Mouse (Mus musculus): ENCODE data around the gene Dgat2.
A peak's percentile ranks its signal among the peaks of the same experiment; 100 is the strongest.

Dgat2 gene

DNA sequence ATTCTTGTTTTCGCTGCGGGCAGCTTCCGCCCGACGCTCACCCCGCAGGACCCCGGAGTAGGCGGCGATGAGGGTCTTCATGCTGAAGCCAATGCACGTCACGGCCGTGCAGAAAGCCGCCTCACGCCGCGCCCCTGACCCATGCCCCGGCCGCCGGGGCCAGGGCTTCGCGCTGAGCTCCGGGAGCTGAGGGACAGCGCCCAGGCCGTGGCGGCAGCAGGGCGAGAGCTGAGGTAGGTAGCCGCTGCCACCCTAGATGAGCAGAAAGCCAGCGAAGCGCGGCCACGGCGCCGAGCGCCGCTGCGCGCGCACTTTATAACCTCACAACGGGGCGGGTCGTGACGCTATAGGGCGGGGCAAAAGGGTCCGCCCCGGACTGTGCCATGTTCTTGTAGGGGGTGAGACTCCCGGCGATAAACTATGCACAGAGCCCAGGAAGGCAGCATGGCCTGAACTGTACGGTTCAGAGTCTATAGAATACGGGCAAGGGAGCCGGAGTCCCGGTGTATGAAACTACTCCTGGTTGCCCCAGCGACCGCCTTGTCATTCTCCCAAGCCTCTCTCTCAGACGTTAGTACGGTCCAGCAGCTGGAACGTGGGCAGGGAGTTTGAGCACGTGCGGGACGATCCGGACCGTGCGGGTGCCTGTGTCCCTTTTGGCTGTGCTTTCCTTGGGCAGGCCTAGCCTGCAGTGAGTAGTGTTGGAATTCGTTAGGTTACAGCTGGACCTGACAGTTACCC lies at the start of gene Dgat2:
Dgat2 (minus strand) TSS at position 288 of the 741 bp plus-strand sequence.
- peak; percentile 90 for DNase-seq

DNA sequence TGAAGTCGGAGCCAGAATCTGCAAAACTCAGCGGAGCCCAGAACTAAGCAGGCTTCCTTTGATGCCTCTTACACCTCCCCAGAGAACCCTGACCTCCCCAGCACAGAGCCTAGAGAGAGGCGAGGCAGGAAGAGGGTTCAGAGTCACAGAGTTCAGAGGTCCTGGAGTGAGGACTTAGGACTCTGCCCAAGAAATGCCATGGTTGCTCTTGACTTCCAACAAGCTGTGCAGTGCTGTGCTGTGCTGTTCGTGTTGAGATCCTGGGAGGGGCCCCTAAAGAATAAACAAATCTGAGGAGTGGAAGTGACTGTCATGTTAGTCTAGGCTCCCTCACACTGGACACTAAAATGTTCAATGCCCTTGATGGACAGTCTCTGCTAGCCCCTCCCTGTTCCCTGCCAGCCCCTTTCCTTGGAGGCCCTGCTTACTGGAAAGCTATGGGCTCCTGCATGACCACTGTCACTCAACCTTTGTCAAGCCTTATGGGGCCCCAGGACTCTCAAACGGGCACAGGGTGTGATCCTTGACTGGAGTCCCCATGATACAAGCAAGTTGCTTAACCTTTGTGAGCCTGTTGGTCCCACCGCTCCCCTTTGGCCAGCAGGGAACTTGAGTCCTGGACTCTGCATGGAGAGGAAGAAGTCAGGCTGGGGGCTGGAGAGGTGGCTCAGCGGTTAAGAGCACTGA lies 47.7 kb upstream of the Dgat2 start:
- no peak for DNase-seq

DNA sequence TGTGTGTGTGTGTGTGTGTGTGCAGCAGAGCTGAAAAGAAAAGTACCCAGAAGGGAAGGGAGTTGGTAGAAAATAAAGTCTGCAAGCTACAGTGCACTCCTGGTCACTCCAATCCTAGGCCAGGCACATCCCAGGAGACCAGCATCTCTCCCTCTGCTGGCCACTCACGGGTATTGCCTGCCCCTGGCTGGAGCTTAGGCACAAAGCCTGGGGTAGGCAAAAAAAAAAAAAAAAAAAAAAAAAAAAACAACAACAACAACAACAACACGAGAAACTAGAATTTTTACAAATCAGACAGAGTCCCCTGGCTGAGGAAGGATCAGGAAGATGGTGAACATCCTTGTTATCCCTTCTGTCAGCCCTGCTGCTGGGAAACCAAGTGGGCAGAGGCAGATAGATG lies 46.9 kb upstream of the Dgat2 start:
- no peak for DNase-seq

DNA sequence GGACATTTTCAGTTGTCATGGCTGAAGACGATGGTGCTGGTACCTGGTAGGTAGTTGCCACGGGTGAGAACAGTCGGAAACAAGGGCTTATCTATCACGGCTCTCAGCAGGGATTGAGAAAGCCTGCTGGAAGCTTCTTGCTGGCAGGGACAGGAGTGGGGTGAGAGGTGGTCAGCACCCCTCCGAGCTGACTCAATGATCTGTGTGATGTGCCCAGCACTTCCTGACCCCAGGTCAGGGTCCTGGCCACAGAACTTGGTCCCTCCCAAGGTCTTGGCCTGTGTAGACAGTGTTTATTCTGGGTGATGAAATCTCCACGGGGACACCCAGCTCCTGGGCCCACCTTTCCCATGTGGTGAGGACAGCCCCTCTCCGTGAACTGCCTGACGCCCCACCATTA lies 46.3 kb upstream of the Dgat2 start:
- DNase-seq: no peak

DNA sequence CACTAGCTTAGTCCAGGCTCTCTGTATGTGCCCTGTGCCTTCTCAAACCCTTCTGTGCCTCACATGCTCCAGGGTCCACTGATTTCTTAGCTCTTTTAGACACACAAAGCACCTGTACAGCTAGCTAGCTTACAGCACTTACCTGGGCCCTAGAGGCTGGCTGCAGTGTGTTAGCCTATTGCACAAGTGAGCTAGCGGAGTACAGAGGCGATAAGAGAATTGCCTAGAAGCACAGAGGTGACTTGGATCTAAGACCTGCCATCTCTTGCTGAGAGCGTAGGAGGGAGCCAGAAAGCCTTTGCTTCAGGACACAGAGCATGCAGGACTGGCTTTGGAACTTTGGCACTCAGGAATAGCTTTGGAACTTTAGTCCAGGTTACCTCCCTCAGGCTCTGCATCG lies 44.7 kb upstream of the Dgat2 start:
- DNase-seq: no peak

DNA sequence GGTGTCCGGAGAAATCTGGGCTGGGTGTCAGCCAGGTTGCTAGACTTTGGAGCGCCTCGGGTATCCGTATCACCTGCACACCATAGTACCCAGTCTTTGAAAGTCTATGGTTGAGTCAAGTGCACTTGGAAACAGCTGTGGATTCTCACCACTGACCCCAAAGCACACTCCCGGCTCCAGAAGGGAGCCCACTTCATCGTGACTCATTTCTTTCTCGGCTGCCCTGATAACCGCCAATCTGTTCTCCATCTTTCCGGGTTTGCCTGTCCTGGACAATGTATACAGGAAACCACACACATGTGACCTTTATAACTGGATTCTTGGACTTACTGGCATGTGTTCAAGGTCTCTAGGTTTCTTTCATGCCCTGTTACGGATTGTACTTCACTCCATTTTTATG lies 44.1 kb upstream of the Dgat2 start:
- DNase-seq: no peak

DNA sequence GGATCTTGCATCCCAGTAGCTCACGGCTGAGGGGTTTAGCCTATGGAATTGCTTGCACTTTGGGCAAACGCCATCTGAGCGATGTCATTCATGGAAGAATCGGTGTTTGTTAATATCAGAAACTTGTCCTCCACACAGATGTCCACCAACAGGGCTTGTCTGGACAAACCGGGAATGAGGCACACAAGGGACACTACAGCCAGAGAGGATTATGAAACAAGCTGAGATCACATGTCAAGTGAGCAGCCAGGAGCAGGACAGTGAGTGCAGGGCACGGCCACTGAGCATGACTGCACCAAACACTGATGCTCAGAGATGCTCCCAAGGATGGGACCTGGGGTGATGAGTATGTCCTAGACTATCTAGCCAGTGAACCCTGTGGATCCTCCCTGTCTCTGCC lies 42.9 kb upstream of the Dgat2 start:
- DNase-seq: no peak

DNA sequence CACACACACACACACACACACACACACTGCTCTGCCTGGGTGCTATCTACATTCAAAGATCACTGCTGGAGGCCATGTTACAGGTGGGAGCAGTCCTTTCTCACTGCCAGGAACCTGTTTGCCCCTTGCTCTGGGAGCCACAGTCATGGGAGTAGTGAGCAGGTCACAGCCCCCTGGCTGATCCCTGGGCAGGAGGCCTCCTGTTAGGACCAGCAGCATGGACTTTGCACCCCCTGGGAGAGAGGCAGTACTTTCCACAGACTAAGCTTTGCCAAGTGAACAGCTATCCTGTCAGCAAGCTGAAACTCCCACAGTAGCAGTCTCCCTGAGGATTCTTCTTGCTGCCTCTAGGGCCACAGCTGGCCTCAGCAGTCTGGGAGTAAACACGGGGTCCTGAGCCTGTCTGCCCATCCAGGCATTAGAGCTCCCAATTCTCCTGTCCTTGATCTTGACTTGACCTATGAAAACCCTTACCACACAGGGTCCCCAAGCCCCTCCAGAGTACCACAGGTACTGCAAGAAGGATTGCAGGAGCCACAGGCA lies 42.2 kb upstream of the Dgat2 start:
- no peak for DNase-seq

DNA sequence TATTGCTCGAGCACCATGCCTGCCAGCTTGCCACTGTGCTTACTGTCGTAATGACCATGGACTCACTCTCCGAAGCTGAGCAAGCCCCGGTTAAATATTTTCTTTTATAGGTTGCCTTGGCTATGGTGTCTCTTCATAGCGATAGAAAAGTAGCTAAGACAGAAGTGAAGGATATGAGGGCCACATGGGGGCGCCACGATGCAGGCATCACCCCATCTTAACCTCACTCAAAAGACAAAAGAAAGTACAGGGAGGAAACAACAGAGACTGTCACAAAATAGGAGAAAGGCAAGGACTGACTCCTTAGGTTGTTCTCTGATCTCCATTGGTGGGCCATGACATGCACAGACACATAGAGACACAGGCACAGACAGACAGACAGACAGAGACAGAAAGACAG lies 41.7 kb upstream of the Dgat2 start:
- DNase-seq: no peak

DNA sequence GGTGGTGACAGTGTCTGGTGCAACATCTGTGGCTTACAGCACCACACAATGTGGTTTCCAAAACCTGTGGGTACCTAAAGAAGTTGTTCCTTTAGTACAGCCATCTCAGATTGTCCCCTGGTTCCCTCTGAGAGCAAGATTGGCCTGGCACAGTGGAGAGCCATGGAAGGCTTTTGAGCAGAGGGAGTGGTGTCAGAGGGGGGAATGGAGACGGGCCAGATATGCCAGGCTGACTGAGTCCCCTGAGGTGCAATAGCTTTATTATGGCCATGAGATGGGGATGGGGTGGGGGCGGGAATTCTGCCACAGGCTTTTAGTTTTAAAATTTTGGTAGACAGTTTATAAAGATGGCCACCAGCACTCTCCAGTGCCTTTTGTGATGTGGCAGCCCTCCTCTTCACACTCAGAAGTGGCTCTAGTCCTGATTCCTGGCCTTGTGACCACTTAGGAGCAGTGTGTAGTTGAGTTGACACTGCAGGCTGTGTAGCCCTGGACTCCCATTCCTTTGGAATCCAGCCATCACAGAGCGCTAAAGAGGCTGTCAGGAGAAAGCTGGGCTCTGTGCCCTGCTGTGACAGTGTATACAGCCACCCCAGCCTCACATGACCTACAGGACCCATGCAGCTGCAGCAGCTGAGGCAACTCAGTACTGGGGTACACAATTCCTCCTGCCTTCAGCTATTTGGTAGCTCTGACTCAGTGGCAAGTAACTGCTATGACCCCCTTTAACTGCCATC lies 35.0 kb upstream of the Dgat2 start:
- peak; percentile 89 for DNase-seq

DNA sequence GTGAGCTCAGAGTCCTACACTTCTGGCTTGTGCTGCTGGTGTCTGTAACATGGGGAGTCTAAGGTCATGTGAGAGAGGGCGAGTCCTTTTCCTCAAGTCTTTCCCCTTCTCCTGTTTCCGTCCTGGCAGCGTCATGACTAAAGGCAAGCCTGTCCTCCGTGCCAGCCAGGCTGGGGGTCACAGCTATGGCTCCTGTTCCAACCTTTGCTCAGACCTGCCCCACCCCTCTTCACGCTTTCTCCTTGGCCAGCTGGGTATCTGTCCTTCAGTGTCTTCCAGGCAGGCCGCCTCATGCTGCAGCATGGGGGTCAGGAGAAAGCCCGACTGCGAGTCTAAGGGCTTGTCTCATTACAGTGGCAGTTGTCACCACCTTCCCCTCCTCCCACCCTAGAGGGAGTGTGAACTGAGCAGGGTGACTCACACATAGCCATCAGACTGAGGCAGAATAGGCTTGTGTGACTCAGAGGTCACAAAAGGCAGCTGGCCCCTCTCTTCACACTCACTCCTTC lies 32.9 kb upstream of the Dgat2 start:
- peak; percentile 47 for DNase-seq

DNA sequence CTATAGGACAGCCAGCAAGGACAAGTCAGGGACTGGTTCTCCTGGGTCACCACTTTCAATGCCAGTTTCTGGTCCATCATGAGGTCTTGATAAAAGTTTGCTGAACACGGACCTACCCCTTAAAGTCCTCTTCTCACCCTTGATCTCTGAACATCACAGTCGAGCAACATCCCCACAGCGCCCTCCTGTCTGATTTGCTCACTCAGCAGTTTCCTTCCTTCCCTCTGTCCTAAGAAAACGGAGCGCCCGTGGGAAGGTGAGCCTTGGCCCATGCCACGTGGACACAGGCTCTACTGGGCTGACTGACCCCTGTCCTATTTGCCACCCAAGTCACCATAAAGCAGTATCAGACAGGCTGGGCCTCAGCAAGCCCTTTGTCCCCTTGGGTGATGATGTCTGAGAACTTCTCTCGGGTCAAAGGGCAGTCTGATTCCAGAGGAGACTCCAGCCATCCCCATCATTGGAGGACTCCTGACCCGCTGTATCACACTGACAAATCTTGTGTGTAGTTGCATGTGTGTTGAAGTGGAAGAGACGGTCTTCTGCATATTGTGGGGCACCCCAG lies 32.2 kb upstream of the Dgat2 start:
- no peak for DNase-seq

DNA sequence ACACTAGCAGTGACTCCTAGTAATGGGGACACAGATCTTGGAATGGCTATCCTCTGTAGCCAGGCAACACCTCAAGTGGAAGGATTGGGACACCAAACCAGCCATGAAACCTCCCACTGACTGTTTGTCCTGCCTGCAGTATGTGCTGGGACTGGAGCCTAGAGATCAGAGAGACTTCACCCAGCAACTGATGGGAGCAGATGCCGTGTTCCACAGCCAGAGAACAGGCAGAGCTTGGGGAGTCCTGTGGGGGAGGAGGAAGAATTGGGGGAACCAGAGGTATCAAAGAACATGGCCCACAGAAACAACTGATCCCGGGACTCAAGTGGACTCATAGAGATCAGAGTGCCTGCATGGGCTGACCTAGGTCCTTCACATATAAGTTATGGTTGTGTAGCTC lies 31.2 kb upstream of the Dgat2 start:
- DNase-seq: peak; percentile 55

DNA sequence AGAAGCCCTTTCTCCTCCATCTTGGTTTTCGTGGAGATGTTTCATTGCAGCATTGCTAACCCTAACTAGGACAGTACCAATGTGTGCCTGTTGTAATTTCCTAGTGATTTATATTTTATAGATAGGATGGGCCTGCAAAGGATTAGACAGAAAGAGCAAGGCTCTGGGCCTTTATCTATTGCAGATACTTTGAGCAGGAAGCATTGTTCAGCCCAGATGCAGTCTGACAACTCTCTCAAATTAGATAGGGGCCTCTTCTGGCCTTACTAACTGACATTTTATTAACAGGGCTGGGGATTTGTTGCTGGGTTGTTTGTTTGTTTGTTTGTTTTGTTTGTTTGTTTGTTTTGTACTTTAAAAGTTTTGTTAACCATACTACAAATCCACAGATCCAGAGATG lies 30.5 kb upstream of the Dgat2 start:
- DNase-seq: no peak

DNA sequence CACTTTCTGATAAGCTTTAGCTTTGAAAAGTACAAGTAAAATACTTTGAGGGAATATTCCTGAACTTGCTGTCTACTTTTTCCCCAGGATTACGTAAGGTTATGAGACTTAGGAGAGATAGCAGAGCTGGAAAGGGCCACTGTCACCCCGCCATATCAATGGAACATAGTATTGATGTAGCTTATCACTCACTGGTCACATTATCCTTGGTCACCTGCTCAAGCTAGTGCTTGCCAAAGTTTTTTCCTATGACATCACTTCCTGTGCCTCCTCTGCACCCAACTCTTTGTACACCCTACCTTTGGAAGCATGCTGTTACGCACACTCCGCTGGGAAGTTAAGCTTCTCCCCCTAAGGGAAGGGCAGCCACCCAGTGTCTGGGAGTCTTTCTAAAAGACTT lies 26.2 kb upstream of the Dgat2 start:
- no peak for DNase-seq

DNA sequence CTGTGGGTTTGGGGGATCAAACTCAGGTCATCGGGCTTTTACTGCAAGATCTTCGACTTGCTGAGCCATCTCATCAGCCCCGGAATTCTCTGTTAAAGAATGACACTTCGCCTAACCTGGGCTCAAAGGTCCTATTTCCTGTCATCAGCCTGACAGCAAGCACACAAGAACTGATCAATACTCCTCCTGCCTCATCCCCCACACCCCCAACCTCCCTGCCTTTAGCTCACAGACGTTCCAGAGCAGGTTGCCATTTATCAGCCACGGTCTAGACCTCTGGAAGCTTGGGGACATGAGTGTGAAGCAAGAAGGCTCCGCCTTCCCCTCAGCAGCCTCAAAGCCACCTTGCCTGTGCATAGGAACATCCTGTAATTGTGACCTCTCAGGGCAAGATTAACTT lies 23.8 kb upstream of the Dgat2 start:
- no peak for DNase-seq

DNA sequence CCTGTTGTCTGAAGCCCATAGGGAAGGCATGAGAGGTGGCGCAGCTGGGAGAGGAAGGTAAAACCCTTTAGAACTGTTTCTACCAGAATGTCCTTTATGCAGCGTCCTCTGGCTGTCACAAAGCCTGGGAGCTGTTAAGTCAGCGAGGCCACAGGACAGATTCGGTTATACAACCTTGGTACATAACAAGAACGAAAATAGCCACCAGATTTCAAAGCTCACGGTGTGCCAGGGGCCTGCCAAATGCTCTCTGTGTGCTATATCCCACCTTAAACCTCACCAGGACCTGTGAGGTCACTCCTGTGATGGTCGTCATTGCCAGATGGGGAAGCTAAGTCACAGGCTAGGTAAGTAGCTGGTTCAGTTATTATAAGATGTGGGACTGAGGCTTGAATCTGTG lies 19.6 kb upstream of the Dgat2 start:
- no peak for DNase-seq

DNA sequence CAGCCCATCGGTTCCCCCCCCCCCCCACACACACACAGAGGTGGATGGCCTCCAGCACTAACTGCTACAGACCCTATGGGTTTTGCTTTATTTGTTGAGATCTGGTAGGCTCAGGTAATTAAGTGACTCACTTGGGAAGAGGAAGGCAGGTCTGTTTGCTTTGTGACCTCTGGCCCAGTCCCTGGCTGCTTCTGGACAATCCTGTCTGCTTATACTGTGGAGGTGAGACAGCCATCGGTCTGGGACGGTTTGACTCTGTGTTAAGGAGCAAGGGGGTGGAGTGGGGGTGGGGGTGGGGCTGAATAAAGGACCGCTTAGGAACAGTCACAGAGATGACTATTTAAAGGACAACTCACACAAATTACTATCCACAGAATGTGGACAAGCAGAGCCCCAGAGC lies 17.8 kb upstream of the Dgat2 start:
- no peak for DNase-seq

DNA sequence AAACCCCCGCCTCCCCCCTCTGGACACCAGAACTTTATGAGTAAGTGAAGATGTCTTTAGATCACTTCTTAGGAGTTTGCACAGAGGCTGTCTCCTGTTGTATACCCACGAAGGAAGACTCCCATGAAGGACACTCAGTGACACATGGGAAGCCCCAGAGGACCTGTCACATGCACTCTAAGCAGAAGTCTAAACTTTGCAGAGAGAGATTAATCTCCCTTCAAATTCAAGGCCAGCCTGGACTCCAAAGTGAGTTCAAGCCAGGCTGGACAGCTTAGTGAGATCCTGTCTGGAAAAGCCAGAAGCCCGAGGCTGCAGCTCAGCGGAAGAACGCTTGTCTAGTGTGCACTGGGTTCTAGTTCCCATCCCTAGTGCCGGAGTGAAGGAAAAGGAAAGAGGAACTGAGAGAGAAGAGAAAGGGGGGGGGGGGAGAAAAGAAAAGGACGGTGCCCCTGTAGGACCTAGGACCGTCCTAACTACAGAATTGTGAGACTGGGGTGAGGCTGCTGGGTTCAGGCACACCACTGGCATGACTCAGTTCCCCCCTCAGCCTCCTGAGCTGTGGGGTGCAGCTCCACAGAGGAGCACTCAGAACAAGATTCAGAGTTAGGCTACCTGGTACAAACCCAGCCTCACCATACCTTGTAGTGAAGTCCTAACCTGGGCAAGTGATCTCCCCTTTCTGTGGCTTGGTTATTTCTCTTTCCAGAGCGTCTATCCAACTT lies 17.1 kb upstream of the Dgat2 start:
- DNase-seq: no peak

DNA sequence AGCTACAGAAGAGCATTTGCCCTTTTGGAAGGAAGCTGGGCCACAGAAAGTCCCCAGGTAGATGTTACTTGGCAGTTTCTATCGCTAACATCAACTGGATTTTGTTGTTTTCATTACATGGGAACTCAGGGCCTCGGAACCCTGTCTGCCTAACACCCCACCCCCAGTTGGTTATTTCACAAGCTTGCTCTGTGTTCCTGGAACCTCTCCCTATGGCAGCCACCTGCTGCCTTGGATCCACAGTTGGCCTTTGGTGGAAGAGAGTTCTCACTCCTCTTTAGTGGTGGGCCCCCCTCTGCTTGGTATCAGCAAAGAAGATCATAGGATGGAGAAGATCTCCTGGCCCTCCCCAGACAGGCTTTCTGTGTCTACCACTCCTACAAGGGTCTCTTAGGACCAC lies 16.3 kb upstream of the Dgat2 start:
- DNase-seq: no peak

DNA sequence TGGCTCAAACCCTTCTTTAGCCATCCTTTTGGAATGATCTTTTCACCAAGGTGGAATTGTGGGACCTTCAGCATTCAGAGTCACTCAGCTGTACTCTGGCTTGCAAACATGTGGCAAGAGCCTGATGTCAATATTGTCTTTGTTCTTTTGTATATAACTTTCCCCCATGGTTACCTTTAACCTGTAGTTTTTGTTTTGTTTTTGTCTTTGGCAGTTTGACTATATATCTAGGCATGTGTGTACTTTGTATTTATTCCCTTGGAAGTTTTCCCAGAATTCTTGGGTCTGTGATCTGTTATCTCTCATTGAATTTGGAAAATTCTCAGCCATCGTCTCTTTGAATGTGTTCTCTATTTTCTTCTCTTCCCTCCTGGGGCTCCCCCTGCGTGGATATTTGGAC lies 12.0 kb upstream of the Dgat2 start:
- no peak for DNase-seq

DNA sequence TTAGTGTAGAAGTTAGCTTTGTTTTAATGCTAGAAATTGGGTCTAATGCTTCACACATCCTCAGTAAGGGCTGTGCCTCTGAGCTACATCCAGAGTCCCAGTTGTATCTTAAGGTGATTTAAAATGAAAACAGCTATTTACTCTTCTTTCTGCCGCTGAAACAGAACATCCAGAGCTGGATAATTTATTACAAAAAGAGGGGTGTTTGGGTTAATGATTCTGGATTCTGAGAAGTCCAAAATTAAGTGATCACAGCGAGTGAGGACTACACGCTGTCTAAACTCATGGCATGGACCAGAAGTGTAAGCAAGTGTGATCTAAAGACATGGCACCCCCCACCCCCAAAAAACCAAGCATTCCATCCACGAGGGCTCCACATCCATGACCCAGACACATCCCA lies 11.4 kb upstream of the Dgat2 start:
- DNase-seq: no peak

DNA sequence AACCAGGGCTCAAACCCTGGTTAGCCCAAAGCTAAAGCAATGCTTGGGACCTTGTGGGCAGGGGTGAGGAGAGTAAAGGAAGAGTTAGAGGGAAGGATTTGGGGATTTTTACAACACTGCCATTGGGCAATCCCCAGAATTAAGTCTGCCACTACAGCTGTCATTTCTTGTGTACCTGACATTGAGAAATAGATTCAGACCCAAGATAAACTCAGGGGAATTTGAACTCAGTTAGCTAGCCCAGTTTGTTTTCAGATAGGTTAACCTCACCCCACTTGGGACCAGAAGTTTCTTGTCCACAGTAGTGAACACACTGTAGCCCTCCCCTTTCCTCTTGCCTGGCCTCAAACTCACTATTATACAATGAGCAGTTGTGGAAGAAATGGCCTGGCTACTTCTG lies 8.9 kb upstream of the Dgat2 start:
- DNase-seq: no peak
